Mouse (Mus musculus) left cerebral cortex, postnatal 14 days (tissue): ENCODE results near the gene Il17rb. TPM values are rescaled to one million over a fixed set of nuclear protein-coding genes. Genes with fewer than 3 reads are reported as not detected.

Experiments
- DNase-seq, 2 experiments: peaks; one replicate each; pipeline ENCODE4 v3.0.0; 2021 to 2022; ENCODE audit warnings: low spot score in 2 of 2, mixed read lengths in 1 of 2
- intact Hi-C: fragments of 180-260 bp; cut with DNase I; formaldehyde crosslinking; loops from one replicate; pipeline ENCODE4 v1.15.1; 2025
- microRNA-seq, 2 experiments: library from miRNA; unstranded; fragments of <30 nt; microRNA quantifications; one replicate each; pipeline ENCODE4 v1.2.0; 2022
- total RNA-seq, 2 experiments: library from RNA; stranded (reverse); gene quantifications; 2 replicates each; pipeline ENCODE4 v1.2.3; 2021

The Il17rb gene
- total RNA-seq, 2 experiments from 2014 or later = 0.40 TPM

DNA sequence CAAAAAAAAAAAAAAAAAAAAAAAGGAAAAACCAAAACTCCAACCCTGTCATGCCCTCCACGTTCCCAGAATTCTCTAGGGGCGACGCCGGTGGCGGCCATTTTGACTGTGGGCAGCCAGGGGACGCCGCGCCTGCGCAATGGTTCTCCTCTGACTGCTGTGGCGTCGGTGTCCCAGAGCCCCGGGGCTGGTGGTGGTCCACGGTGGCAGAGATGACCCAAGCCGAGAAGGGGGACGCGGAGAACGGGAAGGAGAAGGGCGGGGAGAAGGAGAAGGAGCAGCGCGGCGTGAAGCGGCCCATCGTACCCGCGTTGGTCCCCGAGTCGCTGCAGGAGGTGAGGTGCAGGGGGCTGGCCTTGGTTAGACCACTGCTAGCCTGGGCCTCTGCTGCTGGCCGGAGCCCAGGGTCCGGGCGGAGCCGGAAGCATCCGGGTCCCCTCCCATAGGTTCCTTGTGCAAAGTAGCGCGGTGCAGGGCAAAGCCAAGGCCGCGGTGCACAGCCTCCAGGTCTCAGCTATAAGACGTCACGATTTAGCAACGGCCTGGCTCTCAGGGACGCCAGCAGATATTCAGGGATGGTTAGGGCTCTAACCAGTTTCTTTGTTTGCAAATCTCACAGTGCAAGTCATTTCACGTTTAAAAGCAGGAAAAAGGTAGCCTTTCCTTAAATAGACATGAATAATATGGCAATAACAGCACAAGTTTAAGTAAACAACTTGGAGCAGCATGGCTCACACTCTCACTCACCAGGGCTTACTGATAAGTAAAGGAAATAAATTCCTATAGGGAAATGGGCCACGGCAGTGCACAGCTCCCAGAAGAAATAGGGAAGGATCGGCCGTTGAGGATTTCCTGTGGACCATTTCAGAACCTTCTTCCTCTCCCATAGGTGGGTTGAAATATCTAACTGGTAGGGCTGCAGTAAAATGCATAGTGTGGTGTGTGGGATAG, 30.2 kb downstream of the Il17rb start, which contains the start of gene Actr8:
Actr8 (plus strand) TSS at position 84 of the 951 bp plus-strand sequence.
- peak; percentile 88 to 93 for DNase-seq
- intact Hi-C loops = no loop called here

- DNase-seq = no peak
- intact Hi-C loops = no loop called here
These were observed 31.8 kb downstream of the Il17rb start for GRCm38 (mm10) chr14:29976927-29977326.

DNA sequence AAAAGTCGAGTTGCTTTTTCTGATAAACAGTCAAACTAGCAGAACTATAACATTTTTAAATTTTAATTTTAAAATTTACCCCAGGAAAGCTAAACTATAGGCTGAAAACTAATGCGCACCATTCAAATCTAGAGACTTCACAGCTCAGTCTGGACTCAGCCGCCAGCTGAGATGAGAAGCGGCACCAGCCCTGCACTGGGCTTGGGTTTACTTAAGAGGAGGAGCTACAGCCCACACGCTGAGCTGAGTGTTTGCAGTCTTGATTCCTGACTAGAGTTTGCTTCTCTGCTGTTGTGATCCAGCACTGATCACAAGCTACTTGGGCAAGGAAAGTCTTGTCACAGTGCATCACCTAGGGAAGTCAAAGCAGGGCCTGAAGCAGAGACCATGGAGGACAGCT, 36.7 kb downstream of the Il17rb start:
- DNase-seq = no peak
- intact Hi-C loops = no loop called here

DNA sequence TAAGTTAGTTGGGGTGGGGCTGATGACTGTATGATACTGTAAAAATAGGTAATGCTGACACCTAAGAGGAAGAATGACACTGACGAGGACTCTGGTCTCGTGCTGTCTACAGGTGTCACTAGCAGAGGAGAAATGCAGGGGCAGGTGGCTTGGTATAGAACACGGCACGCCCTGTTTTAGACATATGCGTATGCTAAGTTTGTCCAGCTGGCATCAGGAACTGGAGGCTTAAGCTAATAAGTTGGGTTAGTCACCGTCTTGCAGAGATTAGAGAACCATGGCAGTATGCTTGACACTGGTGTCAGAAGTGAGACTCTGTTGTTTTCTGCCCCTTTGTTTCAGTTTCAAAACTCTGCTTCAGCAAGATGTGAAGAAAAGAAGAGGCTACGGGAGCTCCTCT, 37.2 kb downstream of the Il17rb start:
- DNase-seq = no peak
- intact Hi-C loops = no loop called here

GRCm38 (mm10) chr14:29968075-29968821, 40.4 kb downstream of the Il17rb start, which contains the start of gene Selenok:
Selenok (plus strand) TSS chr14:29968308.
- intact Hi-C loops = no loop called here
- DNase-seq = peak; percentile 96 to 99

DNA sequence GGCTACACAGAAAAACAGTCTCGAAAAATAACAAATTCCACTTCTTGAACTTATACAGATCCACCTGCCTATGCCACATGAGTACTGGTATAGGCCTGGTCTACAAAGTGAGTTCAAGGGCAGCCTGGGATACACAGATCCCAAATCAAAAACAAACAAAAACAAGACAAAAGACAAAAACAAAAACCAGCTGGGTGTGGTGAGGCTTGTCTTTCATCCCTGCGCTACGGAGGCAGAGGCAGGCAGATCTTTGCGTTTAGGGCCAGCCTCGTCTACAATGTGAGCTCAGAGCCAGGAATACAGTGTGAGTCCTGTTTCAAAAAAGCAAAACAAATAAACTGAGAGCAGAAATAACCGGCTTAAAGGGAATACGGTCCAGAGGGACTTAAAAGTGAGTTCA, 41.1 kb downstream of the Il17rb start:
- DNase-seq = no peak
- intact Hi-C loops = no loop called here

DNA sequence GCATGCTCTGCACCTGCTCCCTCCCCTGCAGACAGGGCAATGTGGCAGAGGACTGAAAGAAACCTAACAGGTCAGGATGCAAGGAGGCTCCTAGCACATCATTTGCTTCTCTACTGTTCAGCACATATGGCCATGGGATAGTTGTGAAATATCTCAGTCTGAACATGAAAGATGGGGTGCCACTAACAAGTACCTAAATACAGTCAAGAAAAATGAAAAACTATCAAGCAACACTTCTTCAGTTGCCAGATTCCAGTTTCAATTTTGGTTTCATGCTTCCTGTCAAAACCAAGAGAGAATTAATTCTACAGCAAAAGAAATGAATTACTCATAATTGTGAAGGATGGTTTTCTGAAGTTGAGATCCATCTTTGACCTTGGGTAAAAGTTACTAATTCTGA, 51.3 kb downstream of the Il17rb start:
- DNase-seq = no peak
- intact Hi-C loops = no loop called here

- intact Hi-C loops = no loop called here
- no peak for DNase-seq
These were observed 57.9 kb downstream of the Il17rb start for GRCm38 (mm10) chr14:29950805-29951204.

GRCm38 (mm10) chr14:29946761-29947309, 61.9 kb downstream of the Il17rb start:
- intact Hi-C loops = no loop called here
- DNase-seq = no peak

Small RNA genes lying within 50 kb of the gene (microRNA-seq; reads per million reads assigned to microRNA genes)
- 1.1 to 1.3 reads per million in 2 experiments for gene Mir6947

Other genes with a start within 250 kb of the Il17rb start
- 100 to 1,000 TPM; 148 to 157 TPM for gene Selenok, start 40.6 kb downstream of the Il17rb start, total RNA-seq
- gene Actr8, start 30.6 kb downstream of the Il17rb start, total RNA-seq = 10 to 100 TPM; 68.4 to 77.1 TPM
- gene Chdh, start 127 bp upstream of the Il17rb start, total RNA-seq = under 1 TPM; 0.24 to 0.25 TPM